Mouse (Mus musculus) cerebellum, postnatal 4 days (tissue): ENCODE measurements around the gene 4930568D16Rik.

Source experiments
- DNase-seq, 2 experiments: peaks; one replicate each; pipeline ENCODE4 v3.0.0; 2022; ENCODE audit warnings: low spot score in 2 of 2, mixed read lengths in 1 of 2

The 4930568D16Rik gene

GRCm38 (mm10) chr2:35345984-35346383 is 21.5 kb downstream of the 4930568D16Rik start:
- DNase-seq, result no peak

- DNase-seq, result no peak
Measured at GRCm38 (mm10) chr2:35342605-35343004, 24.9 kb downstream of the 4930568D16Rik start.

- DNase-seq, result no peak
Measured at GRCm38 (mm10) chr2:35338707-35339106, 28.8 kb downstream of the 4930568D16Rik start.

GRCm38 (mm10) chr2:35338036-35338435 is 29.5 kb downstream of the 4930568D16Rik start:
- no peak for DNase-seq

GRCm38 (mm10) chr2:35337419-35337818 is 30.1 kb downstream of the 4930568D16Rik start:
- no peak for DNase-seq

GRCm38 (mm10) chr2:35336388-35337280 is 30.9 kb downstream of the 4930568D16Rik start, which contains the start of gene Stom:
Stom (minus strand) TSS chr2:35336976.
- DNase-seq, result peak; percentile 99 to 100

- DNase-seq, result no peak
Measured at GRCm38 (mm10) chr2:35335620-35336019, 31.9 kb downstream of the 4930568D16Rik start.

GRCm38 (mm10) chr2:35333670-35334069 is 33.9 kb downstream of the 4930568D16Rik start:
- no peak for DNase-seq

- no peak for DNase-seq
Measured at GRCm38 (mm10) chr2:35331205-35331604, 36.3 kb downstream of the 4930568D16Rik start.

- DNase-seq, result no peak
Measured at GRCm38 (mm10) chr2:35329061-35329460, 38.5 kb downstream of the 4930568D16Rik start.

- DNase-seq, result no peak
Measured at GRCm38 (mm10) chr2:35328064-35328792, 39.3 kb downstream of the 4930568D16Rik start.

- DNase-seq, result no peak
Measured at GRCm38 (mm10) chr2:35327583-35327982, 39.9 kb downstream of the 4930568D16Rik start.

GRCm38 (mm10) chr2:35326931-35327330 is 40.6 kb downstream of the 4930568D16Rik start:
- no peak for DNase-seq

GRCm38 (mm10) chr2:35325930-35326329 is 41.6 kb downstream of the 4930568D16Rik start:
- no peak for DNase-seq

GRCm38 (mm10) chr2:35322404-35323164 is 44.9 kb downstream of the 4930568D16Rik start:
- peak in 1 of 2 experiments; percentile 69 for DNase-seq

GRCm38 (mm10) chr2:35320399-35320798 is 47.1 kb downstream of the 4930568D16Rik start:
- DNase-seq, result no peak

- DNase-seq, result no peak
Measured at GRCm38 (mm10) chr2:35318405-35318804, 49.1 kb downstream of the 4930568D16Rik start.

GRCm38 (mm10) chr2:35317604-35318003 is 49.9 kb downstream of the 4930568D16Rik start:
- no peak for DNase-seq

GRCm38 (mm10) chr2:35314300-35314699 is 53.2 kb downstream of the 4930568D16Rik start:
- DNase-seq, result no peak

- no peak for DNase-seq
Measured at GRCm38 (mm10) chr2:35309906-35310493, 57.5 kb downstream of the 4930568D16Rik start.

GRCm38 (mm10) chr2:35308166-35308565 is 59.4 kb downstream of the 4930568D16Rik start:
- DNase-seq, result no peak
